Mouse (Mus musculus) kidney, postnatal 36 days (tissue): ENCODE results near the gene Alg12.
"Not testable (repeated sequence)": the region's sequence is repeated elsewhere in the genome, so short reads cannot be mapped to it uniquely, and the experiment has no call there.

ENCODE experiments used
- DNase-seq, 2 experiments: peaks; one replicate each; pipeline ENCODE4 v3.0.0; 2021 to 2022; ENCODE audit warnings: mixed read lengths in 2 of 2

Gene Alg12

DNA sequence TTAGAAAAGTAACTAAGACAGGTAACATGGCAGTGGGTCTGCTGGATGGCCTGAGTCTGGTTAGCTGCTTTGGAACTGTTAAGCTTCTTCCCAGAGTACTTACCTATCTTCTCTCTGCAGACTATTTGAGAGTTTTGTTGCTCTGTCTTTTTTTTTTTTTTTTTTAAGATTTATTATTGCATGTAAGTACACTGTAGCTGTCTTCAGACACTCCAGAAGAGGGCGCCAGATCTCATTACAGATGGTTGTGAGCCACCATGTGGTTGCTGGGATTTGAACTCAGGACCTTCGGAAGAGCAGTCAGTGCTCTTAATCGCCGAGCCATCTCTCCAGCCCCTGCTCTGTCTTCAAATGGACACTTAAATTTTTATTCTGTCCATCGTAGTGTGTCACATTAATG, 44.5 kb downstream of the Alg12 start:
- DNase-seq, result not testable (repeated sequence)

DNA sequence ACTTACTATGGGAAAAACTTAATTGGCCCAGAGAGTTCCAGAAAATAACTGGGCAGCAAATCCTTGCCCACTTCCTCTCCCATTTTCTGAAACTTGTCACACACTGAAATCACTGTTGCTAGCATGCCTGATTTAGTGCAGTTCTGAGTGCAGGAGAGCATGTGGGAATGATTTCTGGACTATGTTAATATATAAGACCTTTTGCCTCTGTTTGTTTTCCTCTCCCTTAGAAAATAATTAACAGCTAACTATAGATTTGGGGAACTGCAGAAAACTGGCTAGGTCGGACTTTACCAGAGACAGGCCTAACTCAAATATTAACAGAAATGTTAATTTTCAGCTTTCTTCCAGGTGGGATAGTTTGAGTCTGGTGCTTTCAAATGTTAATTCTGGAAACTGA, 50.6 kb downstream of the Alg12 start:
- peak in 1 of 2 experiments; percentile 23 for DNase-seq

DNA sequence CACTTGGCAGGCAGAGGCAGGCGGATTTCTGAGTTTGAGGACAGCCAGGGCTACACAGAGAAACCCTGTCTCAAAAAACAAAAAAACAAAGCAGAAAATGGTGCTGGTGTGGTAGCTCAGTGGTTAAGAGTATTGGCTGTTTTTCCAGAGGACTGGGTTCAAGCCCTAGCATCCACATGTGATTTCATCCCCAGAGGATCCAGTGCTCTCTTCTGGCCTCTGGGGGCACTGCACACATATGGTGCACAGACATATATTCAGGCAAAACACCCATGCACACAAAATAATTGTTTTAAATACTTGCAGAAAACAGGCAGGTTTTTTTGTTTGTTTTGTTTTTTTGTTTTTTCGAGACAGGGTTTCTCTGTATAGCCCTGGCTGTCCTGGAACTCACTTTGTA, 53.0 kb downstream of the Alg12 start:
- DNase-seq, result not testable (repeated sequence)

DNA sequence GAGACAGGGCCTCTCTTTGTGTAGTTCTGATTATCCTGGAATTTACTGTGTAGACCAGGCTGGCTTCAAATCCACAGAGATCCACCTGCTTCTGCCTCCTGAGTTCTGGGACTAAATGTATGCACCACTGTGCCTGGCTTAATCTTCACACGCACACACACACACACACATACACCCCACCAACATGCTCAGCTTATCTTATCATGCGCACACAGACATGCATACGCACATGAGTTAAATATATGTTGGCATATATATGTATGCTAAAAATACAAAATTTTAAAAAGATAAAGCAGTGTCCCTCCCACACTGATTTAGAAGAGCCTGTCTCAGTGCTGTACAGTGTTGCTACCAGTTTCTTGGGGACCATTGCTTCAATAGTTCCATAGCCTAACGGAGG, 57.6 kb downstream of the Alg12 start:
- no peak for DNase-seq

DNA sequence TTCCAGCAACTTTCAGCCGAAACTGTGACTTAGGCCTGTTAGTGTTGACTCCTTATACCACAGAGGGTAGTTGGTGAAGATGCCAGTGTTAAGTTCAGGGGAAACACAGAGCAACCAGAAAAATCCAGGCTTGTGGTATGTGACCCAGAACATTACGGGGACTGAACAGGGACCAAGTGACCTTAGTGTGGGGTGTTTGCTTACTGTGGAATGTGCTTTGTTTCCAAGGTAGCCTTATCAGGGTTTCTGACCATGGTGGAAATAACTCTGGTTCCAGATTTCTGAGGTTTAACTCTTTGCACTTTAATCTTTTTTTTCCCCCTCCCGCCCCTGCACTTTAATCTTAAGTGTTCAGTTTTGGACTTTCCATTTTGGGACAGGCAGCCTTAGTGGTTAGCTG, 61.1 kb downstream of the Alg12 start:
- DNase-seq, result peak; percentile 21 to 52

DNA sequence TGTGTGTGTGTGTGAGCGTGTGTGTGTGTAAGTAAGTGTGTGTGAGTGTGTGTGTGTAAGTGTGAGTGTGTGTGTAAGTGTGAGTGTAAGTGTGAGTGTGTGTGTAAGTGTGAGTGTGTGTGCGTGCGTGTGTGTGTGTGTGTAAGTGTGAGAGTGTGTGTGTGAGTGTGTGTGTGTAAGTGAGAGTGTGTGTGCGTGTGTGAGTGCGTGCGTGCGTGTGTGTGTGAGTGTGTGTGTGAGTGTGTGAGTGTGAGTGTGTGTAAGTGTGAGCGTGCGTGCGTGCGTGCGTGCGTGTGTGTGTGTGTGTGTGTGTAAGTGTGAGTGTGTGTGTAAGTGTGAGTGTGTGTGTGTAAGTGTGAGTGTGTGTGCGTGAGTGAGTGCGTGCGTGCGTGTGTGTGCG, 63.4 kb downstream of the Alg12 start:
- no peak for DNase-seq
